Mouse (Mus musculus) sigmoid colon, adult 10 weeks (tissue): ENCODE results near the gene Tssk3. TPM values are rescaled to one million over a fixed set of nuclear protein-coding genes. Genes with fewer than 3 reads are reported as not detected.

Source experiments
- polyA plus RNA-seq: library from polyadenylated mRNA; stranded (reverse); fragments of 350-450 nt; fragmentation: Illumina TruSeq; extraction: RNeasy Lipid Tissue Mini Kit (QIAGEN cat#74804); gene quantifications from one replicate; pipeline ENCODE4 v1.2.3, GENCODE M21; 2014; ENCODE audit warnings: low read depth, low replicate concordance

Gene Tssk3
- polyA plus RNA-seq: not detected

DNA sequence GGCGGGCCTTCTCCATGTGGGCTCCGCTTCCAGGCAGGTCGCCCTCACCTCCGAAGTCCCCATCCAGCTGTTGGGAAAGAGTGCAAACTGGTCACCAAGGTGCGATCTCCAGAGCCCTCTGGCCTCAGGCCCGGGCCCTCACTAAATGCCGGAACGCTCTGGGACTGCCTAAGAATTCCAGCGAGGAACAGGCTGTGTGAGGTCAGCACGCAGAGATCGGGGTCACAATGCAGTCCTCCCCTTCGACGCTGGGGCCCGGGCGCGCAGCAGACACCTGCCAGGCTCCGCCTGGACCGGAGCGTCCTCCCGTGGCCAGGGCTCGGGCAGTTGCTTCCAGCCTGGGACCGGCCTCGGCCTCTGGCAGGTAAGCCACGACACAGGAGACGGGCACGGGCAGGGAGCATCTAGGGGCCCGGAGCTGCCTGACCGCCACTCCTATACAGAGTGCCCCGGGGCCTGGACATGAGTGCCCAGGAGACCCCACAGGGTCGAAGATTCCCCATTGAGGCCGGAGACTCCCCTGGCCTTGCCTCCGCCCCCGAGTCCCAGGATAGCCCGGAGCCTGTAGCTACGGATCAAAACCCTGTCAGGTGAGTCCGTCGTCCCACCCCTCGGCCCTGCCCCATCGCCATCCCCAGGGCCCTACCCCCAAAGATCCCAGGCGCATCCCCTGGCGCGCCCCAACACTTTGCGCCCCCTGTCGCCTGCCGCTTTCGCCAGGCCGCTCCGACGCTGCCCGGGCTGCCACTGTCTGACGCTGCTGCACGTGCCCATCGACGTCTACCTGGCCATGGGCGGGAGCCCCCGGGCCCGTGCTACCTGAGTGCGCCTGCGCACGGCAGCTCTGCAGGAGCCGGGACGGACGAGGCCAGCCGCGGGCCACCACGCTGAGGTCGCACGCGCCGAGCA, at the start of gene Tssk3, which contains the start of gene Fam229a:
Gene Tssk3 (minus strand): TSS at position 51 of the 909 bp plus-strand sequence.
Gene Fam229a (plus strand): TSS at position 219 of the 909 bp plus-strand sequence.

DNA sequence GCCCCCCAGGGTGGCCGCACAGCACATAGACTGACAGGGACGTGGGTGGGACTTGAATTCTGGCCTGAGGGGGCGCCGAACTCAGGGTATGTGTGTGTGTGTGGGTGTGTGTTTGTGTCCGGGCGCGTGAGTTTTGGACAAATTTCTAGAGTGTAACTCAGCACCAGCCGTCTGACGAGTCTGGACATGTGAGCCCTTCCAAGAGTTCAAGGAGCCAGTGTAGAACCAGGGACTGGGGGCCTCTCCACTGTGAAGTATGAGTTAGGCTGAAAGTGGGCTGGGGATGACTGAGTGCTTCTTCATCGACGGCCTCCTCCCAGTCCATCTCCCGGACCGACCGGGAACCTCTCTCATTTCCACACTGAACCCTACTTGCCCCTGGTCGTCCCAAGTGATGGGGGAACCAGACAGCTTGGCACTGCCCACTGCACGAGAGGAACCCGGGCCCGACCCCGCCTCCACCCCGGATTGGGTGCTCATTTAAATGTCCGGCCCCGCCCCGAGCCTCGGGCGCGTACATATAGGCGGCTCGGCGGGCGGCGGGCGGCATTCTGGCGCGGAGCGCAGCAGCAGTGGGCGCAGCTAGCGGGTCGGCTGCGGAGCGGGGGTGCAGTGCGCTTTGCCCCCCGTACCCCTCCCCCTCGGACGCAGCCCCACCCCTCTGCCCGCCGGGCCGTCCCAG, 22.4 kb upstream of the Tssk3 start, which contains the start of gene Marcksl1:
Gene Marcksl1 (plus strand): TSS at position 496 of the 682 bp plus-strand sequence.

DNA sequence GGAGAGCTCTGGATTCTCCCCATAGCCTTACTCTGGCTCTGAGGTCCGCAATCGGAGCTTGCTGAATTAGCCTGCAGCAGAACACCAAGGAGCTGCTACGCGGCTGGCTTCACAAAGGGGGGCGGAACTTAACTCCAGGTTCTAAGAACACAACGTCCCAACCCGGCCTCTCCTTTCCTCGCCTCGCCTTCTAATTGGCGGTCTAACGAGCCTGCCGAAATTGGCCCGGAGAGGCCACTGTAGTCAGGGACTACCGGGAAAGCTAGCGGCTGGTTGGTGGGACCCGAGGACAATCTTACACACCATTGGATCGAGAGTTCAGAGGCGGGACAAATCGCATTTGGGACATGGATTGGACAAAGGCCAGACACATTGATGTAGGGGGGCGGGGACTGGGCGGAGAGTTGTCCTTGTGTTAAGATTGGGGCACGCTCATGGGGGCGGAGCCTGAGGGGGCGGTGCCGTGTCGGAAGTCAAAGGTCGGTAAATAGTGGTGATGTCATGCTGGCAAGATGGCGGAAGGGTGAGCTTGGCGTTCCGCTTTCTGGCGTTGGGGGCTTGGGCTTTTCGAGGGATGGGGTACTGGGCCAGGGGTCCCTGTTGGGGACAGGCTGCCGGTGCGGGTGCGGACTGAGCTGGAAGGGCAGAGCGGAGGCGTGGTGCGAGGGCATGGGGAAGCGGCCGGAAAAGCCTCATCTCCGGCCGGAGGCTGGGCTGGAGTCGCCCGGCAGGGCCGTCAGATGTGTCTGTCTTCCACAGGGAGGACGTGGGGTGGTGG, 29.4 kb downstream of the Tssk3 start, which contains the start of gene Bsdc1:
Gene Bsdc1 (plus strand): TSS at position 399 of the 778 bp plus-strand sequence.

DNA sequence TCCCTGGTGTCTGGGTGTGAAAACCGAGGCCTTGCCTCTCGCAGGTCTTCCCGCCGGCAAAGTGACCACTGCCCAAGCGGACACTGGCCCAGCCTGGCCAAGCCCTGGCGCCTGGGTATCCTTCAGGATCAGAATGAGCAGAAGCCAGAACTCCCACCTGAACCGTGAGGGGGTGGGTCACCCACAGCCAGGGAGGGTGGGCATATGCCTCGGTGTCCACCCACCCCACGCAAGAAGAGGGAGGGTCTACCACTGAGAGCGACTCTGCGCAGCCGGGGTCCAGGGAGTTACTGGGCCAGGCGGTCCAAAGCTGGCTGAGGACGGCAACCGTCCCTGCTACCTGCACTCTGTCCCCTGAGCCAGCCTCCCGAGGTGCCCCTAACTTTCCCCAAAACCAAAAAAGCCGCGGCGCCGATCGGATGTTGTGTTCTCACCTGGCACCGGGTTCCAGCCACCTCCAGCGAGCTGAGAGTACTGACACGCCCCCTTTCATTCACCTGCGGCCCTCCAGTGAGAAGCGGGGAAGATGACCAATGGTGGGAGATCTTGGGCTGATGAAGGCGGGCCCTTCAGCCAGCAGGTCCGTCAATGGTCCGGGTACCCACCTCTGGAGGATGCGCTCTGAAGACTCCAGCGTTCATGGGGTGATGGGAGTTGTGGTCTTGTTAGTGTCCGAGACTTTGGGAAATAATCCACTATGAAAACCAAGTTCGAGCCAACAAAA, 50.3 kb downstream of the Tssk3 start, which contains the start of gene Zbtb8b:
Gene Zbtb8b (minus strand): TSS at position 514 of the 724 bp plus-strand sequence.

Other genes with a start within 250 kb of the Tssk3 start
- gene C77080, start 229.6 kb downstream of the Tssk3 start, polyA plus RNA-seq: 16.0 TPM
- gene Sync, start 203.4 kb downstream of the Tssk3 start, polyA plus RNA-seq: 2.7 TPM
- gene Rbbp4, start 155.7 kb downstream of the Tssk3 start, polyA plus RNA-seq: 146 TPM
- gene Zbtb8os, start 155.3 kb downstream of the Tssk3 start, polyA plus RNA-seq: 137 TPM
- gene Zbtb8a, start 112.9 kb downstream of the Tssk3 start, polyA plus RNA-seq: 4.0 TPM
- gene Zbtb8b, start 50.2 kb downstream of the Tssk3 start, polyA plus RNA-seq: not detected
- 20.9 TPM for gene Bsdc1, start 29.4 kb downstream of the Tssk3 start, polyA plus RNA-seq
- gene Fam229a, start 168 bp upstream of the Tssk3 start, polyA plus RNA-seq: not detected
- 15.8 TPM for gene Marcksl1, start 22.6 kb upstream of the Tssk3 start, polyA plus RNA-seq
- gene Hdac1, start 51.7 kb upstream of the Tssk3 start, polyA plus RNA-seq: 77.8 TPM
- 0.28 TPM for gene Lck, start 82.6 kb upstream of the Tssk3 start, polyA plus RNA-seq
- not detected for gene Fam167b, start 87.5 kb upstream of the Tssk3 start, polyA plus RNA-seq
- gene Eif3i, start 109.6 kb upstream of the Tssk3 start, polyA plus RNA-seq: 24.2 TPM
- gene Tmem234, start 109.6 kb upstream of the Tssk3 start, polyA plus RNA-seq: 65.5 TPM
- gene Dcdc2b, start 123.2 kb upstream of the Tssk3 start, polyA plus RNA-seq: not detected
- 10.8 TPM for gene Iqcc, start 128.1 kb upstream of the Tssk3 start, polyA plus RNA-seq
- gene Ccdc28b, start 132.9 kb upstream of the Tssk3 start, polyA plus RNA-seq: 4.7 TPM
- gene Txlna, start 150.0 kb upstream of the Tssk3 start, polyA plus RNA-seq: 14.2 TPM
- gene Kpna6, start 181.7 kb upstream of the Tssk3 start, polyA plus RNA-seq: 35.6 TPM
- gene Tmem39b, start 205.8 kb upstream of the Tssk3 start, polyA plus RNA-seq: 1.3 TPM